Mouse (Mus musculus) midbrain, embryonic 13.5 days (tissue): Measurements from ENCODE around the gene Tfr2. TPM values are rescaled to one million over a fixed set of nuclear protein-coding genes. Genes with fewer than 3 reads are reported as not detected.
A peak's percentile ranks its signal among the peaks of the same experiment; 100 is the strongest.
"Not testable (repeated sequence)": the region's sequence is repeated elsewhere in the genome, so short reads cannot be mapped to it uniquely, and the experiment has no call there.

Experiments
- ATAC-seq: fragments of 200-750 bp; cut with Nextera tagmentation; 2 replicates; pipeline ENCODE4 v1.8.0; 2017; ENCODE audit warnings: mild to moderate bottlenecking, moderate TSS enrichment, moderate library complexity
- H3K27ac ChIP-seq: fragments of 300-500 bp; sonication (generic); 2 replicates; pipeline ENCODE4 v1.5.1; 2015; ENCODE audit warnings: inconsistent platforms, mild to moderate bottlenecking, moderate library complexity
- H3K27me3 ChIP-seq: fragments of 300-500 bp; sonication (generic); 2 replicates; pipeline ENCODE4 v1.6.1; 2015; ENCODE audit warnings: mild to moderate bottlenecking, inconsistent platforms
- H3K36me3 ChIP-seq: fragments of 300-500 bp; sonication (generic); 2 replicates; pipeline ENCODE4 v1.6.1; 2015; ENCODE audit warnings: mild to moderate bottlenecking, inconsistent platforms
- H3K4me1 ChIP-seq: fragments of 300-500 bp; sonication (generic); replicated peaks from 2 replicates; pipeline ENCODE4 v1.6.1; 2015; ENCODE audit warnings: inconsistent platforms
- H3K4me2 ChIP-seq: fragments of 300-500 bp; sonication (generic); replicated peaks from 2 replicates; pipeline ENCODE4 v1.6.1; 2015; ENCODE audit warnings: moderate library complexity, mild to moderate bottlenecking, inconsistent platforms
- H3K4me3 ChIP-seq: fragments of 300-500 bp; sonication (generic); replicated peaks from 2 replicates; pipeline ENCODE4 v1.5.1; 2015; ENCODE audit warnings: mild to moderate bottlenecking, inconsistent platforms
- H3K9ac ChIP-seq: fragments of 300-500 bp; sonication (generic); replicated peaks from 2 replicates; pipeline ENCODE4 v1.6.1; 2015; ENCODE audit warnings: mild to moderate bottlenecking, inconsistent platforms
- H3K9me3 ChIP-seq: fragments of 300-500 bp; sonication (generic); 2 replicates; pipeline ENCODE4 v1.6.1; 2016; ENCODE audit warnings: mild to moderate bottlenecking, inconsistent platforms
- WGBS: fragments of 180-500 bp; shearing (Covaris S2); methylation state at CpG from one replicate; pipeline ENCODE4 v1.1.7; 2015; 5-methylcytosine and 5-hydroxymethylcytosine counted together
- polyA plus RNA-seq: library from polyadenylated mRNA; unstranded; fragments of >200 nt; fragmentation: Nextera tagmentation; extraction: Ambion mirVana; gene quantifications from 2 replicates; pipeline ENCODE4 v1.2.1, GENCODE M21; 2015

Tfr2 gene
- polyA plus RNA-seq, 1 experiment from 2014 or later, result 3.6 TPM

DNA sequence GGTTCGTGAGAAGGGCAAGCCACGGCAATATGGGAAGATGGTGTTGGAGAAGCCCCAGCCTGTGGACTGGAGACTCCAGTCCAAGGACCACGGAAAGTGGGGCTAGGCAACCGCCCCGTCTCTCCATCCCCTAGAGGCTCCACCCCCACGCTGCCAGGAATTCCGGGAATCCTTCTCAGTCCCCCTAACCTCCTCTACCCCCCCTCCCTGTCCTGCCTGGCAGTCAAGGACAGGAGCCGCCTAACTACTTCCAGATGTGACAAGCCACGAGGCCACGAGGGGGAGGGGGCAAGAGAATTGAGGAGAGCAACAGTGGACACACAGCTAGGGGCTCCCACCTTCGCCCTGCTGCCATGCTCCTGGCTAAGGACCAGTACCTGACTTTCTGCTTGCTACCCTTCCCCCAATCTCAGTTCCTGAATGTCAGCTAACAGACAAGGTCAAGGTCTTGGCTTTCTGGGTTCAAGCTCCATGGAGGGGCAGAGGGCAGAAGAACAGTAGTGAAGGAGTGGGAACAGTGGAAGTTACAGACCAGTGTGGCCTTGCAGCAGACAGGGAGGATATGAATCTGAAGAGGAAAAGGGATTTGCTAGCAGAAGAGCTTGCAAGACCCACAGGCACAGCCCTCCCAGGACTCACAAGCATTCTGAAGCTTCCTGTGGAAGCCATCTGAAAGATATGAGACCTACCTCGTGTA lies 41.1 kb downstream of the Tfr2 start:
- Histone ChIP-seq H3K36me3 (no peaks in the 10 kb centered on the region), H3K4me1 (peaks cover 38% of the 10 kb centered on the region), H3K4me3 (no peak overlapping the region), H3K4me2 (no peak overlapping the region), H3K27ac (peak overlapping the region; percentile 47), H3K9ac (peak overlapping the region; percentile 52), H3K9me3 (no peaks in the 10 kb centered on the region), H3K27me3 (peaks cover 29% of the 10 kb centered on the region)
- ATAC-seq, result peak; percentile 49
- WGBS, result 21% methylated on average over 12 of the region's 12 CpGs

DNA sequence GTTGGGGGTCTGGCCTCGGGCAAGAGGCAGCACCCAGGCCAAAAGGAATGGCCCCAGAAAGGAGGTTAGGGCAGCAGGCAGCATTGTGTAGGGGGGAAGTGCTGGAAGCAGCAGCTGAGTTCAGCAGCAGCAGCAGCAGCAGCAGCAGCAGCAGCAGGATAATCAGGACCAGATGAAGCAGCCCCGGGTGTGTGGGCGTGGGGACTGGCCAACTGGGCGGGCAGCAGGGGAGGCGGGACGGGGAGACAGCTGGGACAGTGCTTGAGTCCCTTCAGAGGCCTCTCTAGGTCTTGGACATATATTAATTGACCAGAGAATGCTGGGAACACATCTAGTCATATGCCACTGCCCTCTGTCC lies 41.6 kb downstream of the Tfr2 start:
- WGBS, result 26% methylated on average over 6 of the region's 6 CpGs
- no peaks in the 10 kb centered on the region for H3K36me3 ChIP-seq
- H3K27me3 ChIP-seq, result peaks cover 29% of the 10 kb centered on the region
- no peak overlapping the region for H3K4me3 ChIP-seq
- H3K4me1 ChIP-seq, result peaks cover 38% of the 10 kb centered on the region
- H3K9me3 ChIP-seq, result no peaks in the 10 kb centered on the region
- ATAC-seq, result no peak
- peak overlapping the region; percentile 52 for H3K9ac ChIP-seq
- H3K4me2 ChIP-seq, result no peak overlapping the region
- H3K27ac ChIP-seq, result peak overlapping the region; percentile 47

DNA sequence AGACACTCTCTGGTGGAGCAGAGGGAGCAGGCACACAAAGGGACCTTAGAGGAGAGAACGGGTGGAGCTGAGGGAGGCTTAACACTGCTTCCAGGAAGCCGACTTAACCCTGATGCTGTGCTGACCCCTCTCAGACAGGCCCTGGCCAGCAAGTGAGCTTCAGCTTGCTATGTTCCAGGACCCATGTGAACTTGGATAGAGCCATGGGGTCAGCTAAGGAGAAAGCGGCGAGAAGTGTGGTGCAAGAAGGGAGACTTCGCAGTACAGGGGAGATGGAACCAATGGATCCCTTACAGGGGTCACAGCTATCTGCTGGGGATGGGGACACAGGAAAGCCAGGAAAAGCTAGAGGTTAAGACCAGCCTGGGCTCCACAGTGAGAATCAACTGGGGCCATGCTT lies 43.4 kb downstream of the Tfr2 start:
- ATAC-seq, result no peak
- peaks cover 34% of the 10 kb centered on the region for H3K4me1 ChIP-seq
- no peaks in the 10 kb centered on the region for H3K9me3 ChIP-seq
- 0 out of 2 replicates have a peak overlapping the region, but pooled peaks have one; percentile 19 for H3K27ac ChIP-seq
- peaks cover 16% of the 10 kb centered on the region for H3K27me3 ChIP-seq
- no peak overlapping the region for H3K4me2 ChIP-seq
- no peak overlapping the region for H3K4me3 ChIP-seq
- no peaks in the 10 kb centered on the region for H3K36me3 ChIP-seq
- 61% methylated on average over 5 of the region's 5 CpGs for WGBS
- peak overlapping the region; percentile 32; the same call in 1 of the 2 replicates for H3K9ac ChIP-seq

DNA sequence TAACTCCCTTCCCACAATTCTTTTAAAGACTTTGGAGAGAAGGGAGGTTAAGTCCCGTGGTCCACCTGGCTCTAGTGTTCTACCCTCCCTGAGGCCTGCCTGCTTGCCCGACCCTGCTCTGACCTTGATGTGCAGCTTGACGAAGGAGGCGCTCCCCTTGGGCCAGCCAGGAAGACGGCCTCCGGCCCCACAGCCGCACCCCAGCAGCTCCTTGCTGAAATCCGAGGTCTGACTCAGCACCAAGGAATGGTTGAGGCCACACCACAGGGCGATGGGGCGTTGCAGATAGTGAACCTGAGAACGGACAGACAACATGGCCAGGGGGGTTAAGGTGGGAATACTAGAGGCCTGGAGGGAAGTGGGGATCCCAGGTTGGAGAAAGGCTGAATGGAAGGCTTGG lies 43.9 kb downstream of the Tfr2 start, which contains the start of gene Pcolce:
Pcolce (minus strand) TSS at position 235 of the 400 bp plus-strand sequence.
- no peak for ATAC-seq
- Histone ChIP-seq H3K36me3 (no peaks in the 10 kb centered on the region), H3K4me3 (no peak within 1 kb of the TSS), H3K9me3 (no peaks in the 10 kb centered on the region), H3K4me2 (no peak within 1 kb of the TSS), H3K27me3 (peaks cover 11% of the 10 kb centered on the region), H3K27ac (0 out of 2 replicates have a peak within 1 kb of the TSS, but pooled peaks have one; percentile 19), H3K4me1 (peaks cover 29% of the 10 kb centered on the region), H3K9ac (peak within 1 kb of the TSS; percentile 32; the same call in 1 of the 2 replicates)
- WGBS, result 69% methylated on average over 11 of the region's 11 CpGs

DNA sequence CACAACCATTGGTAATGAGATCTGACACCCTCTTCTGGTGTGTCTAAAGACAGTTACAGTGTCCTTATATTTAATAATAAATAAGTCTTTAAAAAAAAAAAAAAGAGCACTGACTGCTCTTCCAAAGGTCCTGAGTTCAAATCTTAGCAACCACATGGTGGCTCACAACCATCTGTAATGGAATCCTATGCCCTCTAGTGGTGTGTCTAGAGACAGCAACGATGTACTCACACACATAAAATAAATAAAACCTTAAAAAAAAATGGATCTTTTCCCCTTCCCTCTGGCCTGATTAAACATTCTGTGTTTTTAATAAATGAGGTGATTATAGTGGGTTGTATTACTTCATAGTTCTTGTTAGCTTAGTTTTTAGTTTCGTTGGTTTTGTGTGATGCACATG lies 45.3 kb downstream of the Tfr2 start:
- not testable (repeated sequence) for H3K4me3 ChIP-seq, H3K4me2 ChIP-seq, H3K9me3 ChIP-seq, ATAC-seq, H3K27ac ChIP-seq, H3K27me3 ChIP-seq, H3K9ac ChIP-seq, H3K36me3 ChIP-seq
- WGBS, result 94% methylated on average over 2 of the region's 2 CpGs
- H3K4me1 ChIP-seq, result peaks cover 29% of the 10 kb centered on the region

DNA sequence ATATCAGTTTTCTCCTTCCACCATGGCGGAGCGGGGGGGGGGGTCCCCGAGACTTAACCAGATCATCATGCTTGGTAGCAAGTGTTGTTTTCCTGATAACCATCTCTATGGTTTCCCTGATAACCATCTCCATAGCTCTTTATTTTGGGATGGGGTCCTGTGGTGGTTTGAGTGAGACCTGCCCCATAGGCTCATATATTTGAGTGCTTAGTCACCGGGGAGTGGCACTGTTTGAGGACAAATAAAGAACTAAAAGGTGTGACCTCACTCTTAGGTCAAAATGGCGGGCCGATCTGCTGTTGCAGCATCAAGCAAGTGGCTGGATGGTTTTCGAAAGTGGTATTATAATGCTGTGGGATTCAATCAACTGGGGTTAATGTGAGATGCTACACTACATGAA lies 45.7 kb downstream of the Tfr2 start:
- 92% methylated on average over 7 of the region's 7 CpGs for WGBS
- no peaks in the 10 kb centered on the region for H3K9me3 ChIP-seq

DNA sequence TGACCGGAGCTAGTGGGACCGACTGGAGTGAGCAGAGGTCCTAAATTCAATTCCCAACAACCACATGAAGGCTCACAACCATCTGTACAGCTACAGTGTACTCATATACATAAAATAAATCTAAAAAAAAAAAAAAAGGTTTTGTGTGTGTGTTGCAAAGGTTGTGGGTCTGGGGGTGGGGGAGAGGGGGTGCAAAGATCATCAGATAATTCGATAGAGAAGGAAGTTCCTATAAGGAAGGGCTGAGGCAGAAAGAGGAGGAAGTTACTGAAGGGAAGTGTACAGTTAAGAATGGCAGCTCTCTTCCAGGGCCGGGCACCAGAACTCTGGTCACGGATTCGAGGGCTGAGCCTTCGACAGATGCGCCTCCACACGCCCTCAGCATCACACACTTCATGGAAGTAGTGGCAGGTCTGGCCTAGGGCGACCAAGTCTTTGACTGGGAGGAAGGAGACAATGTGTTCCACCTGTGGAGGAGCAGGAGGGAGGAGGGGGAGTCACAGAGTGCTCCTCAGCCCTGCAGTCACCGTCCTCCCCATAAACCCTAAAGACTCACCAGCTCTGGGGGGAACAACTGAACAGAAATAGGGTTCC lies 54.4 kb downstream of the Tfr2 start:
- H3K4me3 ChIP-seq, result no peak overlapping the region
- no peaks in the 10 kb centered on the region for H3K27me3 ChIP-seq
- no peak overlapping the region for H3K27ac ChIP-seq
- 85% methylated on average over 11 of the region's 11 CpGs for WGBS
- no peak for ATAC-seq
- H3K9ac ChIP-seq, result no peak overlapping the region
- H3K4me2 ChIP-seq, result no peak overlapping the region
- H3K36me3 ChIP-seq, result no peaks in the 10 kb centered on the region
- no peaks in the 10 kb centered on the region for H3K9me3 ChIP-seq
- peaks cover 9% of the 10 kb centered on the region for H3K4me1 ChIP-seq

More for the DNA sequence above, 45.7 kb downstream of the Tfr2 start:
- H3K4me1 ChIP-seq, result peaks cover 26% of the 10 kb centered on the region
- H3K36me3 ChIP-seq, result no peaks in the 10 kb centered on the region
- H3K27ac ChIP-seq, result no peak overlapping the region
- no peaks in the 10 kb centered on the region for H3K27me3 ChIP-seq
- H3K4me3 ChIP-seq, result no peak overlapping the region
- no peak overlapping the region for H3K4me2 ChIP-seq
- ATAC-seq, result no peak
- H3K9ac ChIP-seq, result no peak overlapping the region

DNA sequence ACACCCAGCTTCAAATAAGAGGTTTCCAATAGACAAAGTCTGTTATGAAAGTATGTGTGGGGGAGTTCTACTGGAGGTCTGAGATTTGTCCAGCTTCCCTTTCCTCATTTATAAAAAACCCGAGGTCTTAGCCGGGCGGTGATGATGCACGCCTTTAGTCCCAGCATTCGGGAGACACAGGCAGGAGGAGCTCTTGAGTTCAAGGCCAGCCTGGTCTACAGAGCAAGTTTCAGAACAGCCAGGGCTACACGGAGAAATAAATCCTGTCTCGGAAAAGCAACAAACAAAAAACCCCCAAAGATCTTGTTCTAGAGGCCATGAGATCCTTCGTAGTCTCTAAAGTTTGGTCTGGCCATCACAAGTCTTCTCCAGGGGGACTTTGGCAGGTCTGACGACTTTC lies 58.4 kb downstream of the Tfr2 start:
- 5% methylated on average over 9 of the region's 9 CpGs for WGBS

DNA sequence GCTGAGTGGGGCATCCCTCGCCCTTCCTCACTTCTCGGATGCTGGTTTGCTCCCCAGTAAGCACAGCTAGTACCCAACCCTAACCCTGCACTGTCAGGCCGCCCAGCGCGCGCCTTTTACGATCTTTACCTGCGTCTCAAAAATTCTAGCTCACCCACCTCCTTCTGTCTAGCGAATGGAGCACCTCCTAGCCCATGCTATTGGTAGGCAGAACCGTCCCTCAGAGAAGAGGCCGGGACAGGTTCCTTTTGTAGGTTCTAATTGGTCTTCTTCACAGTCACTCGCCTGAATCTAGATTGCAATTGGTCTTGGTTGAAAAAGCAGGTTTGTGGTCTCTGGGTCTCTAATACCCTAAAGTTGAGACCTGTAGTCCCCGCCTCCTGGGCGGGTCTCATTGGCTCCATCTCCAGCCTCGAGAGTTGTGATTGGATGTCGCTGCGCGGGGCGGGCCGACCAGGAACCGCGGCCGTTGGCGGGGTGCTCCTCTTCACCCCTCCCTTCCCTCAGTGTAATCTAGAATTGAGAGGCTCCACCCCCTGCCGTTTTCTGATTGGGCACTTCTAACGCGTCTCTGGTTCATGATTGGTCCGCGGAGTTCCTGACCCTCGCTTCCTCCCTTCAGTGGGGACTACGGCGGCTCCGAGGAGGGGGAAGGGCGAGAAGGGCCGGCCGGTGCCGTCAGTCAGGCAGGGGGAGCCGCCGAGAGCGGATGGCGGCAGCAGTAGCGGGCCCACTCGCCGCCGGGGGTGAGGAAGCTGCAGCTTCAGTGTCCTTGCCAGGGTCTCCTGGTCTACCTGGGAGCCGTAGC lies 59.1 kb downstream of the Tfr2 start, which contains the start of the genes Fbxo24, Lrch4 and Gm20605:
Fbxo24 (minus strand) TSS at position 505 of the 808 bp plus-strand sequence.
Lrch4 (plus strand) TSS at position 624 of the 808 bp plus-strand sequence.
Gm20605 (plus strand) TSS at position 678 of the 808 bp plus-strand sequence.
- Histone ChIP-seq H3K27ac (peak within 1 kb of the TSS; percentile 94), H3K27me3 (no peaks in the 10 kb centered on the region), H3K4me1 (peaks cover 52% of the 10 kb centered on the region), H3K4me3 (peak within 1 kb of the TSS; percentile 90), H3K4me2 (peak within 1 kb of the TSS; percentile 91), H3K9ac (peak within 1 kb of the TSS; percentile 89), H3K9me3 (no peaks in the 10 kb centered on the region), H3K36me3 (peaks cover 8% of the 10 kb centered on the region)
- WGBS, result under 1% methylated on average over 46 of the region's 46 CpGs
- ATAC-seq, result peak; percentile 98

More for the DNA sequence above, 58.4 kb downstream of the Tfr2 start:
- ATAC-seq, result no peak
- peak overlapping the region; percentile 90 for H3K4me3 ChIP-seq
- H3K36me3 ChIP-seq, result 0 out of 2 replicates have a peak, but pooled peaks cover 3% of the 10 kb centered on the region
- peaks cover 45% of the 10 kb centered on the region for H3K4me1 ChIP-seq
- peak overlapping the region; percentile 91 for H3K27ac ChIP-seq
- no peaks in the 10 kb centered on the region for H3K27me3 ChIP-seq
- H3K4me2 ChIP-seq, result peak overlapping the region; percentile 64
- H3K9me3 ChIP-seq, result no peaks in the 10 kb centered on the region
- H3K9ac ChIP-seq, result peak overlapping the region; percentile 69

DNA sequence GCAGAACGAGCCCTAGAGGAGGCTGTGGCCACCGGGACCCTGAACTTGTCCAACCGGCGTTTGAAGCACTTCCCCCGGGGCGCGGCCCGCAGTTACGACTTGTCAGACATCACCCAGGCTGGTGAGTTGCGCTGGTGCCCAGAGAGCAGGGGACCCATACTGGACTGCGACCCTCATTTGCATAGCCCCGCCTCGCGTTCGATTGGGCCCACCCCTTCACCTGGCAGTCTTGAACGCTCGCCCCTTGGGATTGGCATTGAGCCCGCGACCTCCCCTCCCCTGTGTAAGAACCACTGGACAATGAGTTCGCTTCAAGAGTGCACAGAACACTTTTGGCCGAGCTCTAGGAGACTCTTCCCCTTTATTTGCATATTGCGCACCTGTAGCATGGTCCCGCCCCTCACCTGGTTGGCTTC lies 59.7 kb downstream of the Tfr2 start:
- peak; percentile 24 for ATAC-seq
- Histone ChIP-seq H3K9ac (peak overlapping the region; percentile 89), H3K27ac (peak overlapping the region; percentile 94), H3K4me2 (peak overlapping the region; percentile 91), H3K9me3 (no peaks in the 10 kb centered on the region), H3K27me3 (no peaks in the 10 kb centered on the region), H3K4me3 (peak overlapping the region; percentile 90), H3K4me1 (peaks cover 55% of the 10 kb centered on the region), H3K36me3 (peaks cover 14% of the 10 kb centered on the region)
- WGBS, result under 1% methylated on average over 23 of the region's 23 CpGs

DNA sequence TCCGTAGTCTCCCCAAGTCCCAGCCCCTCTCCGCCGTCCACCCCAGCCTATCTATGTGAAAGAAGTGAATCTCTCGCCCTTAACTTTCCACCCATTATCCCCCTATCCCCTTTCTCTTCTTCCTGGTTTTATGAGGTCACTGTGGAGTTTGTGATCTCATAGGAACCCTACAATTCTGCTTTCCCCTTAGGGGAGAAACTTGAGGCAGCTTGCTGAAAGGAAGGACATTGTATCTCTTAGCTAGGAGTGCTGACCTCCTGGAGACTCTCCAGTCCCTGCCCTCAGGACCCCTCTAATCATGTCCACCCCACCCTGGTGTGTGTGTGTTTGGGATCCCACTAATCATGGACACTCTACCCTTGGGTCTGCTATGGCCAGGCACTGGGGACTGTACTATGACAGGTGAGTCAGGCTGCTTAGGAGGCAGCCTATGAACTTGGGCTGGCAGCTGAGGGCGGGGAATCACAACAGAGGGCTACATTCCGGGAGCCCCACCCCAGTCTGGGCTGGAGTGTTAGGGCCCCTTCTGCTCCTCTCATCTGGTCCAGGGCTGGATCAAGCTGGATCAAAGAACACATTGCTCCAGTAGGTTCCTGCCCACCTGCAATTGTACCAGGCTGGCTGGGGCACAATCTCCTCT lies 60.4 kb downstream of the Tfr2 start:
- 31% methylated on average over 6 of the region's 6 CpGs for WGBS
- peak overlapping the region; percentile 44; the same call in 1 of the 2 replicates for H3K27ac ChIP-seq
- no peaks in the 10 kb centered on the region for H3K27me3 ChIP-seq
- H3K36me3 ChIP-seq, result peaks cover 14% of the 10 kb centered on the region
- H3K4me3 ChIP-seq, result peak overlapping the region; percentile 90
- no peak for ATAC-seq
- no peaks in the 10 kb centered on the region for H3K9me3 ChIP-seq
- H3K9ac ChIP-seq, result peak overlapping the region; percentile 89
- peaks cover 55% of the 10 kb centered on the region for H3K4me1 ChIP-seq
- peak overlapping the region; percentile 91 for H3K4me2 ChIP-seq
